Mouse (Mus musculus): ENCODE measurements at regions not wholly inside any gene's neighbourhood (a gene's known extent, or its start where the extent isn't known, plus 50 kb on each side); places are given as distances from the start of the nearest gene placed in this dataset.

- no peak for DNase-seq (ENCODE audit: low spot score in 2 of 2)
Measured at GRCm38 (mm10) chr9:47346527-47347111, 183.4 kb upstream of the Cadm1 start.

DNA sequence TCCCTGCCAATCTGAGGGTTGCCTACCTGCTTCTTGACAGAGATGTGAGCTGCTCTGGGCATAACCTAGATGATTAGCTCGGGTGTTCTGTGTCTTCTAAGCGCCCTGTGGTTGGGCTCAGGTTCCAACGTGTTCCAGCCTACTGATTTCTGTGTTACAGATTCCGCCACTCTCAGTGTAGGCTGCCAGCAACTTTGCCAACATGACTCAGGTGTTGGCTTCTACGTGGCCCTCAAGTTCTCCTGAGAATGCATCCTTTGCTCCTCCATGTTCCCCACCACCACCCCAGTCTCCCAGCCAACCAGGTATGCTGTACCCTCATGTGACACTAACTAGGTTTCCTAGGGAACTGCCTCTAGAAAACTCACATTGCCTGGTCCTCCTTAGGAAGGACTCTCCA, 179.7 kb upstream of the Cadm1 start:
- no peak for DNase-seq (ENCODE audit: low spot score in 2 of 2)

- DNase-seq (ENCODE audit: low spot score in 2 of 2): no peak
Measured at GRCm38 (mm10) chr9:47351036-47351435, 178.9 kb upstream of the Cadm1 start.

DNA sequence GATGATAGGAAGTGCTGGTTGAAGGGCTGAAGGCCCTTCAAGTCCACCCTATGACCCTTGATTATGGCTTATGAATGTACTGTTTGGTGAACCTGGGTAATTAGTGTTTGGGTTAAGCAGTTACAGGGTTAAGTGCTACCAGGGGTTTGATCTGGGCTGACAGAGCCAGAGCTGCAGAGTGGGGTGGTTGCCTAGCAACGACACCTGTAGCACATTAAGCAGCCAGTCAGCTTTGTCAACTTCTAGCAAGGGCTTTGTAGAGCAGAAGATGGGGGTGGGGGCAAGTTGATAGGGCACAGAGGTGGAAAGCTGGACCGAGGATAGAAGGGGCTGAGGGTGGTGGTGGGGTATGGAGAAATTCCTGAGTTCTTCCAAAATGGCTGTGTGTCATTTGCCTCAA, 177.0 kb upstream of the Cadm1 start:
- no peak for DNase-seq (ENCODE audit: low spot score in 2 of 2)

DNA sequence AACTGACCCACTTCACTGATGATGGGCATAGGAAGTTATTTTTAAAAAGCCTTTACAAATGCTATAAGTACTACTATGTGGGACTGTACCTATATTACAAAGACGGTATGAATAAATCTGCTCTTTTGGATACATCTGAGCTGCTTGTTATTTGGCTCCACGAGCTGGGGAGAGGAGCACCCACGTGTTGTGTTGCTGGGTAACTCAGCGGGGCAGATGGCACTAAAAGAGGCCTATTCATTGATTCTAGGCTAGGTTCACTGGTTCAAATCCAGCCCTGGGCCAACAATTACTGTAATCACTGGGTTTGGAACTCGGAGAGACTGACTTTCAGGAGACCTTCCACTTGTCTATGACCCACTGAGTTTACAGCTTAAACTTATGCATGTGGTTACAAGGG, 176.0 kb upstream of the Cadm1 start:
- DNase-seq (ENCODE audit: low spot score in 2 of 2): no peak

DNA sequence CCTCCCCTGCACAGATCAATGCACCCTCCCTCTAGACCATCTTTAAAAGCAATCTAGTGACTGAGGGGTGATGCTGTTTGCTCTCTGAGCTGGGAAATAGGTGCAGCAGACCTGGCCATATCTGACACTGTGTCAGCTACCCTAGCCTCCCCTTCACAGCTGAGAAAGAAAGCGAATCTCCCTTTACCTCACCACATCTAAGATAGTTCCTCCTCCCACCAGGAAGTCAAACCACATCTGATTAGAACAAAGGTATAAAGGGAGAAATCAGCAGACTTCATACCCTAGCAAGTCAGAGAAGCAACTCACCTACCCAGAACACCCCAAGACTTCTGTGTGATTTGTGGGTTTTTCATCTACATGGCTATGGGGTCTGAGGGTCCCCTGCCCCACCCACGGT, 175.6 kb upstream of the Cadm1 start:
- DNase-seq (ENCODE audit: low spot score in 2 of 2): no peak

- no peak for DNase-seq (ENCODE audit: low spot score in 2 of 2)
Measured at GRCm38 (mm10) chr9:47354866-47355265, 175.1 kb upstream of the Cadm1 start.

DNA sequence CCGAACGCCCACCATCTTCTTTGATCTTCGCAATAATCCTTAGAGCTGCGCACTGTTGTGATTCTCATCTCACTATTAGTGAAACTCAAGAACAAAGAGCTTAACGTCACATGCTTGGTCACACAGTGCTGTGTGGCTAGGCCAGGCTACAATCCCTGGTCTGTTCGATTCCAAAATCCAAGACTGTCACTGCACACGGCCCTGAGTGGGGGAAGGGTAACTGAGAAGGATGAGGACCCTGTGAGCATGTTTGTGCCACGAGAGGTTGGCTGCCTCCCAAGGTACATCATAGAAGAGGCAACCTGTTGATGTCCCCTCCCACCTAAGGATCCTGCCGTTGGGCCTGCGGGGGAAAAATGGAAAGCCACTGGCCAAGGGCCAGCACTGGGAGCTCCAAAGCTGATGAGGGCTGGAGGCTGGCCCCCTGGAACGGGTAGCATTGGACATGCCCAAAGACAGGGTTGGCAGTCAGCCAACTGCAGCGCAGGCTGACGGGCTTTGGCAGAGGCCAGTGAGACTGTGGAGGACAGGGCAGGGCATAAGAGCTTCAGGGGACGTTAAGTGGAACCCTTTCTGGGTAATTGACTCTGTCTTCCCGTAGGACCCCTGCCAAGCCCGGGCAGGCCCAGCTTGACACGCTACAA, 172.1 kb upstream of the Cadm1 start:
- peak; percentile 32 to 72 for DNase-seq (ENCODE audit: low spot score in 2 of 2)

DNA sequence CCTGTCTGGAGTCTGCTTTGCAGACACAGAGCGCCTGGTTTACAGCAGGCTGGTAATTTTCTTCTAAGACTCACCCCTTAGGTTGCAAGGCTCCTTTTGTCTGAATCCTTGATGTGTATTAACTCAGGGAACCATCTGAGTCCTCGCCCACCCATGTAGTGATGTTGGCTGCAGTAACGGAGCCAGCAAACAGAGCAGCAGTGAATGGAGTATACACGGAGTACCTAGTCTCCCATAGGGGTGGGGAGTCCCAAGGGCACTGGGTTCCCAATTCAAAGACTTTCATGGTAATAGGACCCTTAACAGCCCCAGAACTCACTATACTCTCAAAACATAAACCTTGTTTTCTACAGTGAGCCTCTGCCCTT, 171.6 kb upstream of the Cadm1 start:
- no peak for DNase-seq (ENCODE audit: low spot score in 2 of 2)

GRCm38 (mm10) chr9:47363086-47363485, 166.9 kb upstream of the Cadm1 start:
- no peak for DNase-seq (ENCODE audit: low spot score in 2 of 2)

DNA sequence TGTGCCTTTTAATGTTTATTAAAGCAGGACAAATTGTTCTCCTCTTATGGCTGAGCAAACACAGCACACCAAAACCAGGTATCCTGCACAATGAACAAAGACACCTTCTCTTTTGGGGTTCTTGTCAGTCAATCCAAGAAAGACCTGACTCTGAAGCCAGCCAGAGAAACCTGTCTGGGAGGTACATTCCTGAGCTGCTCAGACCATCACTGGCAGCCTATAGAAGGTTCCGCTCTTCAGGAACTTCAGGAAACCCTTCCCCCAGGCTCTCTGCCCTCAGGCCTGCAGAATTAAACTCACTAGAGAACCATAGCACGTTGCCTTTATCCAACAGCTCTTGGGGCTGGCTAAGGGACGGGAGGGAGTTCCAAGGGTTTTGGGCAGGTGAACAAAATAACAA, 165.2 kb upstream of the Cadm1 start:
- no peak for DNase-seq (ENCODE audit: low spot score in 2 of 2)

DNA sequence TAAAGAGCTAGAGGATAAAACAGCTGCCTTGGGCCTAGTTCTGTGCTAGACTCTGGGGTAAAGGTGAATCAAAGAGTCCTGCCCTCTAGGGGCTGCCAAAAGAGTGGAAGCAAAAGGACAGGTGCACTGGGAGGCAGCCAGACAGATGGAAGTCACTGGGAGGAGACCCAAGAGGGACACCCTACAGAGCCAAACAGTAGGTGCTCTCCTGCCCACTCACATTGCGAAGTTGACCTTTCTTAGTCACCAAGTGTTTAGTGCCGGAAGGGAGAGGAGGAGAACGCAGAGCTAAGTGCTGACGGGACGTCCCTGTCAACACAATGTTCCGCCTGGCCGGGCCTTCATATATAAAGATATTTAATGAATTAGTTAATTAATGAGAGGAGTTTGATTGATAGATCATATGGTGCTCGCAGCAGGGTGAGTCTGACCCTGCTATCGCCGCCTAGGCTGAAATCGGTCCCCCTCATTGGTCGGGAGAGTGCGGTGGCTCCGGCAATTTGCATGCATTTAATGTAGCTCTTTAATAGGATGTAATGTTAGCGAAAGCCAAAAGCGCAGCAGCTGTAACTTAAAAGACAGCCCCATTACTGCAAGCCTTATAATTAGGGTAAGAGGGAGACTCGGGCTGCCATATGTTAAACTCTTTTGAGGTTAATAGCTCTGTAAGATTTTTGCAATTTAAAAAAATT, 162.6 kb upstream of the Cadm1 start:
- DNase-seq (ENCODE audit: low spot score in 2 of 2): no peak

GRCm38 (mm10) chr9:47368015-47368901, 161.7 kb upstream of the Cadm1 start:
- no peak for DNase-seq (ENCODE audit: low spot score in 2 of 2)

DNA sequence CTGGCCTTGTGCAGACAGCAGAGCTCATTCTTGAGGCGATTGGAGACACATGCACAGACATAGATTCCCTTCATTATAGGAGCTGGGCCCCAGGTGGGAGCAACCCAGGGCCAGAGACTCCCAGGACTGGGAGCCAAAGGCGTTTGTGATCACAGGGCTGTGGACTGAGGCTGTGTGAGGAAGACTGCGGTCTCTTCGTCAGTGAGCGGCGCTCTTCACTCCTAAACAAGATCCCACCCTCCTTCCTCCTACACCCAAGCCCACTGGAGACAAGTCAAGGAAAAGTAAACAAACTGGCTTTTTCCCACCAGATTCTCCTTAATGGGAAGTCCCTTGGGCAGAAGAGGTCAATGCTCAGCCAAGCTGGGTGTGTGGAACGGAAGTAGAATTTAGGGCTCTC, 157.7 kb upstream of the Cadm1 start:
- DNase-seq (ENCODE audit: low spot score in 2 of 2): no peak

DNA sequence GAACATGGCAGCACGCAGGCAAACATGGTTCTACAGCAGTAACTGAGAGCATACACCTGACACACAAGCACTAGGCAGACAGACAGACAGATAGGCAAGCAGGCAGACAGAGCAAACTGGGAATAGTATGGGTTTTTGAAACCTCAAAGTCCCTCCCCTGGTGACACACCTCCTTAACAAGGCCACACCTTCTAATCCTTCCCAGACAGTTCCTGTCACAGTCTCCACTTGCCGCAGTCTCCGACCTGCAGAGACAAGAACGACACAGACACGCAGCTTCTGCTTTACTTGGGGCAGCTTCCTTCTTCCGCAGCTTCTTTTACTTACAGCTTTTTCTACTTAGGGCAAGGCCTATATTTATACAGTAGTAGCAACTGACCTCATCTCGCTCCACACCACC, 155.9 kb upstream of the Cadm1 start:
- no peak for DNase-seq (ENCODE audit: low spot score in 2 of 2)

GRCm38 (mm10) chr9:47376645-47377044, 153.3 kb upstream of the Cadm1 start:
- DNase-seq (ENCODE audit: low spot score in 2 of 2): no peak

- no peak for DNase-seq (ENCODE audit: low spot score in 2 of 2)
Measured at GRCm38 (mm10) chr9:47378541-47378940, 151.4 kb upstream of the Cadm1 start.

GRCm38 (mm10) chr9:47380361-47380760, 149.6 kb upstream of the Cadm1 start:
- no peak for DNase-seq (ENCODE audit: low spot score in 2 of 2)

GRCm38 (mm10) chr9:47384185-47384854, 145.7 kb upstream of the Cadm1 start:
- DNase-seq (ENCODE audit: low spot score in 2 of 2): no peak

DNA sequence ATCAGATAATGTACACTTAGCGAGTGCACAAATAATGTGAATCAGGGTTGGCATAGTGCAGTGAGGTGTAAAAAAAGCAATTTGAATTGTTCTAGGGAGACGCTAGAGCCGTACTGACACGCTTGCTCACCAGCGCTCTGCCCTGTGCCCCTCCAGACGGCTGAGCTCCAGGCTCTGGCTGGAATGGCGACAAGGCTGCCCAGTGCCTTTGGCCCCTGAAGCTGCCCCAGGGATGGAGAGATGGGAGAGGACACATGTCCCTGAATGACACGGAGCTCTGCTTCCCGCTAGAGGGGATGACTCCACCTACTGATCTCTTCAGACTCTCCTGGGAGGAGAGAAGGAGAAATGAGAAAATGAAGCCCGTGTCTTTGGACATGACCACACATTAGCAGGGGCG, 143.3 kb upstream of the Cadm1 start:
- DNase-seq (ENCODE audit: low spot score in 2 of 2): no peak

DNA sequence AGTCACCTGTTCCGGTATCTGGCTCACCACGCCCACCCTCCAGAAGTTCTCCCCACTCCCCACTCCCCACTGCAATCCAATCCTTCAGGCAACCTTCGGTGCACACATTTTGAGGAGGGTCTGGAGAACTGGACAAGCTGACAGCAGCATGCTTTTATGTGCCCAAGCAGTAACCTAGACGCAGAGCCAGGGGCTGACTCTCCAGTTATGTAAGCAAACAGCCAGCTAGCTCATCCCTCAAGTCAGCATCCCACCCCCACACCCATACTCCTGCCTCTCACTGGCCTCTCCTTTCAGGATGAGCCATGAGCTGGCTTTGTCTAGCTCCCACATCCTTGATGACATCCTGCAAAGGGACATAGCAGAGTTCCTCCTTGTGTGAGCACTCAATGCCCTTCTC, 142.8 kb upstream of the Cadm1 start:
- no peak for DNase-seq (ENCODE audit: low spot score in 2 of 2)

GRCm38 (mm10) chr9:47387716-47388300, 142.2 kb upstream of the Cadm1 start:
- DNase-seq (ENCODE audit: low spot score in 2 of 2): no peak

Data from urinary bladder, postnatal 4 days (tissue).